Mouse (Mus musculus) stomach, embryonic 14.5 days (tissue): ENCODE measurements around the gene Cort. TPM values are rescaled to one million over a fixed set of nuclear protein-coding genes. Genes with fewer than 3 reads are reported as not detected.
A peak's percentile ranks its signal among the peaks of the same experiment; 100 is the strongest.

Source experiments
- ATAC-seq: fragments of 200-750 bp; cut with Nextera tagmentation; 2 replicates; pipeline ENCODE4 v1.8.0; 2017; ENCODE audit warnings: low read depth, moderate TSS enrichment; ENCODE audit not compliant: insufficient number of reproducible peaks, insufficient read depth, low FRiP score
- H3K27ac ChIP-seq: fragments of 300-500 bp; sonication (generic); 2 replicates; pipeline ENCODE4 v1.5.1; 2014; ENCODE audit warnings: mild to moderate bottlenecking, low read length, moderate library complexity, mixed read lengths
- H3K27me3 ChIP-seq: fragments of 300-500 bp; sonication (generic); 2 replicates; pipeline ENCODE4 v1.6.1; 2014; ENCODE audit warnings: low read length, control low read depth, mixed read lengths; ENCODE audit not compliant: control insufficient read depth, insufficient read depth
- H3K36me3 ChIP-seq: fragments of 300-500 bp; sonication (generic); 2 replicates; pipeline ENCODE4 v1.6.1; 2014; ENCODE audit warnings: mild to moderate bottlenecking, control low read depth, low read length, moderate library complexity, mixed read lengths; ENCODE audit not compliant: control insufficient read depth, insufficient read depth
- H3K4me1 ChIP-seq: fragments of 300-500 bp; sonication (generic); 2 replicates; pipeline ENCODE4 v1.6.1; 2014; ENCODE audit warnings: low read length, control low read depth, mixed read lengths; ENCODE audit not compliant: control insufficient read depth, insufficient read depth
- H3K4me2 ChIP-seq: fragments of 300-500 bp; sonication (generic); replicated peaks from 2 replicates; pipeline ENCODE4 v1.6.1; 2014; ENCODE audit warnings: low read depth, low read length, control low read depth
- H3K4me3 ChIP-seq: fragments of 300-500 bp; sonication (generic); 2 replicates; pipeline ENCODE4 v1.5.1; 2014; ENCODE audit warnings: low read depth, low read length, control low read depth
- H3K9ac ChIP-seq: fragments of 300-500 bp; sonication (generic); replicated peaks from 2 replicates; pipeline ENCODE4 v1.6.1; 2014; ENCODE audit warnings: low read depth, mild to moderate bottlenecking, control low read depth, low read length, moderate library complexity, mixed read lengths
- H3K9me3 ChIP-seq: fragments of 300-500 bp; sonication (generic); 2 replicates; pipeline ENCODE4 v1.6.1; 2016; ENCODE audit warnings: low read depth, low read length, control low read depth; ENCODE audit not compliant: control insufficient read depth
- WGBS: fragments of 180-500 bp; shearing (Covaris S2); extraction: QIAGEN DNeasy Blood & Tissue Kit; methylation state at CpG from one replicate; pipeline ENCODE4 v1.1.7; 2014; 5-methylcytosine and 5-hydroxymethylcytosine counted together
- polyA plus RNA-seq: library from polyadenylated mRNA; unstranded; fragments of >200 nt; fragmentation: Nextera tagmentation; extraction: Ambion mirVana; gene quantifications from 2 replicates; pipeline ENCODE4 v1.2.1, GENCODE M21; 2014

The Cort gene
- polyA plus RNA-seq, 1 experiment from 2014 or later = 0.65 TPM

DNA sequence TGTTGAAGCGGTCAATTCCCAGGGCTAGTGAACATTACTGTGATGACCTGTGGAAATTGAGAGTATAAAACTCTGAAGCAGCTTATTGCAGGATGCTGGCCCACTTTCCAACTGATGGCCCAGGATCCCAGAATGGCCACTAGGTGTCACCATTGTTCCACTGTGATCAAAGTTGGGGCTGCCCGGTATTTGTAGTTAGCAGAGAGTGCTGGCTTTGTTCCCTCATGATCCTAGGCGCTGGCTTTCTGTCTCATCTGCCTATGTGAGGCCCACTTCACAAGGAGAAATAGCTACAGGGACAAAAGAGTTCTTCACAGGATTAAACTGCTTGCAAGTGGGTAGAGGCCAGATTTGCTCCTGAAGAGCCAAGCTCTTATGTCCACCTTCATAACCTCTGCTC is 17.9 kb upstream of the Cort start:
- 5% methylated on average over 3 of the region's 3 CpGs for WGBS
- no peaks in the 10 kb centered on the region for H3K27me3 ChIP-seq
- H3K4me2 ChIP-seq = no peak overlapping the region
- no peak overlapping the region for H3K4me3 ChIP-seq
- no peak overlapping the region for H3K9ac ChIP-seq
- no peak overlapping the region for H3K27ac ChIP-seq
- H3K4me1 ChIP-seq = peaks cover 5% of the 10 kb centered on the region; the same call in 1 of the 2 replicates
- no peaks in the 10 kb centered on the region for H3K9me3 ChIP-seq
- no peaks in the 10 kb centered on the region for H3K36me3 ChIP-seq
- ATAC-seq = peak; percentile 81

DNA sequence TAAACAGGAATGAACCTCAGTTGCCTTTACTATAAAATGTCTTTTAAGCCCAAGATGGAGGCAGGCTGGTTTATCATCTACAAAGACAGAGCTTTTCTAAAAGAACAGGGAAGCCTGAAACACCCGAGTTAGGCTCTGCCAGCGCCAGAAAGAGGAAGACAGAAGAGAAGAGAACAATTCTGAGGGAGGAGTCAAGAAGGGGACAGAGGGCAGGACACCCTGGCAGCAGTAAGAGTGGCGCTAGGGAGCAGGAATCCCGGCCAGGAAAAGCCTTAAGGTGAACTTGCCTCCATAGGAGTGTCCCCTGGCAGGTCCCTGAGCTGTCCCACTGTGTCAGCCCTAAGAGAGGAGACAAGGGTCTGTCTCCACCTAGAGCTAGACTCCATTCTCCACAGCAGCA is 17.0 kb upstream of the Cort start:
- 31% methylated on average over 4 of the region's 4 CpGs for WGBS
- Histone ChIP-seq H3K36me3 (no peaks in the 10 kb centered on the region), H3K9ac (no peak overlapping the region), H3K4me2 (no peak overlapping the region), H3K9me3 (no peaks in the 10 kb centered on the region), H3K27ac (no peak overlapping the region), H3K27me3 (no peaks in the 10 kb centered on the region), H3K4me1 (peaks cover 5% of the 10 kb centered on the region; the same call in 1 of the 2 replicates), H3K4me3 (no peak overlapping the region)
- no peak for ATAC-seq

- no peak for ATAC-seq
- 79% methylated on average over 8 of the region's 8 CpGs for WGBS
- H3K27ac ChIP-seq = no peak overlapping the region
- H3K9me3 ChIP-seq = no peaks in the 10 kb centered on the region
- H3K27me3 ChIP-seq = no peaks in the 10 kb centered on the region
- H3K9ac ChIP-seq = no peak overlapping the region
- no peak overlapping the region for H3K4me3 ChIP-seq
- H3K4me1 ChIP-seq = 0 out of 2 replicates have a peak, but pooled peaks cover 3% of the 10 kb centered on the region
- no peak overlapping the region for H3K4me2 ChIP-seq
- H3K36me3 ChIP-seq = no peaks in the 10 kb centered on the region
Measured at GRCm38 (mm10) chr4:149138515-149138914, 12.0 kb upstream of the Cort start.

DNA sequence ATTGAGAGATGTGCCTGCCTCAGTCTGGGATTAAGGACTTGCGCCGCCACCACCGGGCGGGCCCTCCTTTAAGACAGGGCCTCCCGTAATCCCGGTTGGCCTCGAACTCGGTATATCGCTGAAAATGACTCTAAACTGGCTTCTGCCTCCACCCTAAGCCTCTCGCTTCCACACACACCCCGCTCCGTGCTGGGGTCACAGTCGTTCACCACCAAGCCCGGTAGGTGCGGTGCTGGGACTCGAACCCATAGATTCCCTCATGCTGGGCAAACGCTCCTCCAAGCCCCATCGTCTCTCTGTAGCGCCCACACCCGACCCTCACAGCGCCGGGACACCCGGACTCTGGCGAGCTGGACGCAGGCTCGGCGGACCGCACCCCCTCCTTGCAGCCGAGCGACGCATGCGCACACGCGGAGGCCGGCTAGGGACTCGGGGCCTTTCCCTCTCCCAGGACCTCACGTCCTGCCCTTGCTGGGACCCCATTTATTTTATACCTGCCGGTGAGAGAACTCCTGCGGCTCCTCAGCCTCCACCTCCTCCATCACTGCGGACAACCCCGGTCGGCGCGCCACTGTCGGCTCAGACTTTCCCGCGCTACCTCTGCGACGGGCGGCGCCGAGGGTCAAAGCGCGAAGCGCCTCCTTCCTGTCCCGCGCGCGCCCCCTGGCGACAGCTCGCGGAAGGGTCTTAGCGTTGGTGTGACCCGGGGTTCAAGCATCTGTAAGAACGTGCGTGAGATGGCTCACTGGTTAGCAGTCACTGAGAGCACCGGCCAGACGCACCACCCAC is 10.6 kb upstream of the Cort start, which contains the start of gene Cenps:
Gene Cenps (minus strand): TSS at position 648 of the 789 bp plus-strand sequence.
- 1% methylated on average over 68 of the region's 68 CpGs for WGBS

DNA sequence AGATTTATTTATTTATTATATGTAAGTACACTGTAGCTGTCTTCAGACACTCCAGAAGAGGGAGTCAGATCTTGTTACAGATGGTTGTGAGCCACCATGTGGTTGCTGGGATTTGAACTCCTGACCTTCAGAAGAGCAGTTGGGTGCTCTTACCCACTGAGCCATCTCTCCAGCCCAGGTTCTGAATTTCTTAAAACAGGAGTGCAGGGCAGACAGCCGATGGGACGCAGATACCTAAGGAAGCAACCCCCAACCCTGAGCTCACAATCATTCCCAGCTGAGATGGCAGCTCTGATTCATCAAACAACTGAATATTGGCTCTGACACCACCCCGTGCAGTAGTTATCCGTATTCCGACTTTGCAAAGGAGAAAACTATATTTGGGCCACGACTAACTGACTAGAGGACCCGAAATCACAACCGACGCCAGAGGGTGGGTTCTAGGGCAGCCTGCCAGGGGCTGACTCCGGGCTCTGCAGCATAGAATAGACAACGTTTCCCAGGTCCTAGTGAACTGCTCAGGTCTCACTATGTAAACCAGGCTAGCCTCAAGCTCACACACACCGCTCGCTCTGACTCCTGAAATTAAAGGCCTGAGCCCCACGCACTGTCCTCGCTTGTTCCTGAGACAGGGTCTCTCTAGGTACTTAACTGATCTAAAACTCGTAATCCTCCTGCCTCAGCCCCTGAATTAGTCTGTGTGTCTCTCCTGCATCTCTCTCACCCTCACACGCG is 9.7 kb upstream of the Cort start:
- H3K27ac ChIP-seq = no peak overlapping the region
- peak overlapping the region; percentile 57; the same call in 1 of the 2 replicates for H3K9ac ChIP-seq
- no peaks in the 10 kb centered on the region; the same call in 1 of the 2 replicates for H3K36me3 ChIP-seq
- 0 out of 2 replicates have a peak, but pooled peaks cover 3% of the 10 kb centered on the region for H3K4me1 ChIP-seq
- H3K4me3 ChIP-seq = peak overlapping the region; percentile 52
- ATAC-seq = no peak
- WGBS = 66% methylated on average over 18 of the region's 18 CpGs
- no peaks in the 10 kb centered on the region for H3K9me3 ChIP-seq
- H3K27me3 ChIP-seq = no peaks in the 10 kb centered on the region
- peak overlapping the region; percentile 53 for H3K4me2 ChIP-seq

More for the DNA sequence above, 10.6 kb upstream of the Cort start, which contains the start of gene Cenps:
- H3K27ac ChIP-seq = peak within 1 kb of the TSS; percentile 71; the same call in 1 of the 2 replicates
- H3K27me3 ChIP-seq = no peaks in the 10 kb centered on the region
- H3K4me3 ChIP-seq = peak within 1 kb of the TSS; percentile 52
- no peaks in the 10 kb centered on the region for H3K36me3 ChIP-seq
- ATAC-seq = peak; percentile 92
- H3K9me3 ChIP-seq = no peaks in the 10 kb centered on the region
- H3K9ac ChIP-seq = peak within 1 kb of the TSS; percentile 57
- 0 out of 2 replicates have a peak, but pooled peaks cover 3% of the 10 kb centered on the region for H3K4me1 ChIP-seq
- peak within 1 kb of the TSS; percentile 53 for H3K4me2 ChIP-seq

GRCm38 (mm10) chr4:149133395-149133794 is 6.8 kb upstream of the Cort start:
- no peak overlapping the region; the same call in 1 of the 2 replicates for H3K9ac ChIP-seq
- no peak overlapping the region for H3K4me3 ChIP-seq
- no peaks in the 10 kb centered on the region for H3K9me3 ChIP-seq
- WGBS = 80% methylated on average over 5 of the region's 5 CpGs
- peaks cover 7% of the 10 kb centered on the region for H3K36me3 ChIP-seq
- 0 out of 2 replicates have a peak, but pooled peaks cover 3% of the 10 kb centered on the region for H3K4me1 ChIP-seq
- no peaks in the 10 kb centered on the region for H3K27me3 ChIP-seq
- H3K27ac ChIP-seq = no peak overlapping the region
- ATAC-seq = no peak
- H3K4me2 ChIP-seq = no peak overlapping the region

DNA sequence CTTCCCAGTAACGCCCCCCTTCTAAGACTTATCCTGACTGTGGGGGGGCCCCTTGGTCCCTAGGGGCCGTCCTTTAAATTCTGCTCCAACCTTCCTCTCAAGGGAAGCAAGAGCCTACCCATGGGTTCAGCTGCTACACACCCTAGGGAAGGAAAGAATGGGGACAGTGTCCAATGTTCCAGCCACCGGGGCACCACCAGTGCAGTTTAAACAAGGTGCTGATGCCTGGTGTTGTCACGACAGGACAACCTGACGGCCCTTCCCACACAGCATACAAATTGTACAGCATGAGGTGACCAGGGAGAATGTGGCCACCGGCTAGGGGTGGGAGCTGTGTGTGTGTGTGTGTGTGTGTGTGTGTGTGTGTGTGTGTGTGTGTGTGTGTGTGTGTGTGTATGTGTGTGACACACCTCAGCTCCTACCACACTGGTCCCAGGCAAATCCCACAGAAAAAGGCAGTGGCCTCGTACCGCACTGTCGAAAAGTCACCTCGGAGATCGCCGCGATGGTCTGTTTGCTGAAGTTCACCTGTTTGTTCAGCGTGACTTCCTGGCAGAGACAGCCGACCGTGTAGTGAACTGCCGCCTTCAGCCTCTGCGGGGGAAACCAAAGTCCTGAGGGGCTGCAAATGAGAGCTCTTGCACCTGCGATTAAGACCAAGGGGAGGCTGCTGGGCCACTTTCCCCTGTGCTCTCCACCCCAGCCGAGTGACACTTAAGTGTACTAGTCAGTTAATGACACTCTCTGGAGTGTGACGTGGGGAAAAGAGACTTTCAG is 5.4 kb upstream of the Cort start:
- WGBS = 68% methylated on average over 21 of the region's 21 CpGs
- H3K9me3 ChIP-seq = no peaks in the 10 kb centered on the region
- H3K27ac ChIP-seq = no peak overlapping the region
- 0 out of 2 replicates have a peak, but pooled peaks cover 6% of the 10 kb centered on the region for H3K4me1 ChIP-seq
- H3K4me2 ChIP-seq = no peak overlapping the region
- peaks cover 7% of the 10 kb centered on the region for H3K36me3 ChIP-seq
- no peak overlapping the region for H3K9ac ChIP-seq
- H3K4me3 ChIP-seq = no peak overlapping the region
- ATAC-seq = no peak
- H3K27me3 ChIP-seq = no peaks in the 10 kb centered on the region
